Mouse (Mus musculus) kidney, adult 2 months (tissue): Measurements from ENCODE around the gene Cstb. TPM values are rescaled to one million over a fixed set of nuclear protein-coding genes. Genes with fewer than 3 reads are reported as not detected.

Experiments
- DNase-seq: peaks from one replicate; pipeline ENCODE4 v3.0.0; 2021
- H3K27ac ChIP-seq: fragments of 200-500 bp; 2 replicates; pipeline ENCODE4 v1.5.1; 2012; ENCODE audit warnings: low read depth, low read length, control low read depth, inconsistent platforms; ENCODE audit not compliant: insufficient read depth
- H3K27me3 ChIP-seq: fragments of 200-500 bp; replicated peaks from 2 replicates; pipeline ENCODE4 v1.6.1; 2012; ENCODE audit warnings: mild to moderate bottlenecking, moderate library complexity, low read length, inconsistent platforms; ENCODE audit not compliant: control insufficient read depth, insufficient read depth
- H3K36me3 ChIP-seq: fragments of 200-500 bp; 2 replicates; pipeline ENCODE4 v1.6.1; 2012; ENCODE audit warnings: mild to moderate bottlenecking, moderate library complexity, low read length, inconsistent platforms; ENCODE audit not compliant: control insufficient read depth, insufficient read depth
- H3K4me1 ChIP-seq: fragments of 200-500 bp; 2 replicates; pipeline ENCODE4 v1.6.1; 2011; ENCODE audit warnings: low read length; ENCODE audit not compliant: control insufficient read depth, insufficient read depth
- H3K4me3 ChIP-seq: fragments of 200-500 bp; 2 replicates; pipeline ENCODE4 v1.5.1; 2011; ENCODE audit warnings: mild to moderate bottlenecking, low read depth, low read length, control low read depth; ENCODE audit not compliant: insufficient read depth
- CTCF ChIP-seq: fragments of 200-500 bp; conservative IDR thresholded peaks from 2 replicates; pipeline ENCODE4 v1.5.1; 2011; ENCODE audit warnings: low read depth, mild to moderate bottlenecking, control low read depth, low read length, moderate library complexity, mixed read lengths; ENCODE audit not compliant: insufficient read depth, insufficient read length
- POLR2A ChIP-seq: fragments of 200-500 bp; IDR thresholded peaks from one replicate; pipeline ENCODE4 v1.6.1; 2011; ENCODE audit warnings: low read depth, low read length, control low read depth
- WGBS: fragments of 180-500 bp; shearing (Covaris S2); methylation state at CpG from one replicate; pipeline ENCODE4 v1.1.7; 2018; 5-methylcytosine and 5-hydroxymethylcytosine counted together
- polyA plus RNA-seq: library from polyadenylated mRNA; depleted of rRNA; stranded (reverse); fragments of >200 nt; gene quantifications from 2 replicates; pipeline ENCODE4 v1.2.3, GENCODE M21; 2012

Cstb gene
- polyA plus RNA-seq, 1 experiment, result 115 TPM

DNA sequence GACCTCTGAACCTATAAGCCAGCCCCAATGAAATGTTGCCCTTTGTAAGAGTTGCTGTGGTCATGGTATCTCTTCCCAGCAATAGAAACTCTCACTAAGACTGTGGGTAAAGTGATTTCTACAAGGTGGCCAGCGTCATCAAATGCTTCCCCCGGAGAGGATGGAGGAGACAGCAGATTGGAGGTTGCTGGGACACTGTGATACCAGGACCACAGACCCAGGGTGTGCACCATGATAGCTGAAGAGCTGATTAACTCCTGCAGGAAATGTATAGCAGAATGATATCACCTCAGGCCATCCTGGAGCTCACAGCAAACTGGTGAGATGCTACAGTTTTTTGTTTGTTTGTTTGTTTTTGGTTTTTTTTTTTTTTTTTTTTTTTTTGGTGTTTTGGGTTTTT is 4.3 kb downstream of the Cstb start:
- H3K27ac ChIP-seq, result no peak overlapping the region
- H3K4me1 ChIP-seq, result peaks cover 6% of the 10 kb centered on the region; the same call in 1 of the 2 replicates
- no peaks in the 10 kb centered on the region for H3K36me3 ChIP-seq
- no peak overlapping the region for H3K4me3 ChIP-seq
- H3K27me3 ChIP-seq, result no peaks in the 10 kb centered on the region
- DNase-seq, result no peak
- 88% methylated on average over 2 of the region's 2 CpGs for WGBS
- TF ChIP-seq POLR2A, result no peak
- TF ChIP-seq CTCF, result no peak

DNA sequence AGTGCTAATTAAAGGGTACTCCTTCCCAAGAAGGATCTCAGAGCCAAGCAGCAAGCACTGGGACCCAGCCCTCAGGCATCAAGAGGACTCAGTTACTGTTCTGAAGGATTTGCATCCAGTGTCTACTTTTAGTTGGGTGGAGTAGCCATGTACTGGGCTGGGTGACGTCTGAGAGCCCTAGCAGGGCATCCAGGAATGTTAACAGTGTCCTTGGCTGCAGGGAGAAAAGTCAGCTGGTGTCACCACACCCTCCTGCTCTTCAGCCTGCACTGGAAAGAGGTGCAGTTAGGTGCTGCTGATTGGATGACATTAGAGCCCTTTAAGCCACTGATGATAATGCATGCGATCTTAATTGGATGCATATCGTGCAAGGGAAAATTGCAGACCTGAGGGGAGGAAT is 7.4 kb downstream of the Cstb start:
- DNase-seq, result no peak
- Histone ChIP-seq H3K27ac (no peak overlapping the region), H3K4me1 (no peaks in the 10 kb centered on the region), H3K27me3 (no peaks in the 10 kb centered on the region), H3K4me3 (no peak overlapping the region), H3K36me3 (no peaks in the 10 kb centered on the region)
- WGBS, result 74% methylated on average over 3 of the region's 3 CpGs
- TF ChIP-seq CTCF, result no peak
- TF ChIP-seq POLR2A, result no peak

- H3K27ac ChIP-seq, result no peak overlapping the region
- WGBS, result 11% methylated on average over 5 of the region's 5 CpGs
- H3K4me3 ChIP-seq, result no peak overlapping the region
- H3K4me1 ChIP-seq, result no peaks in the 10 kb centered on the region
- no peaks in the 10 kb centered on the region for H3K36me3 ChIP-seq
- no peaks in the 10 kb centered on the region for H3K27me3 ChIP-seq
- TF ChIP-seq POLR2A, result no peak
- peak; percentile 88 for TF ChIP-seq CTCF
- DNase-seq, result peak; percentile 74
Measured at GRCm38 (mm10) chr10:78438094-78438493, 12.6 kb downstream of the Cstb start.

DNA sequence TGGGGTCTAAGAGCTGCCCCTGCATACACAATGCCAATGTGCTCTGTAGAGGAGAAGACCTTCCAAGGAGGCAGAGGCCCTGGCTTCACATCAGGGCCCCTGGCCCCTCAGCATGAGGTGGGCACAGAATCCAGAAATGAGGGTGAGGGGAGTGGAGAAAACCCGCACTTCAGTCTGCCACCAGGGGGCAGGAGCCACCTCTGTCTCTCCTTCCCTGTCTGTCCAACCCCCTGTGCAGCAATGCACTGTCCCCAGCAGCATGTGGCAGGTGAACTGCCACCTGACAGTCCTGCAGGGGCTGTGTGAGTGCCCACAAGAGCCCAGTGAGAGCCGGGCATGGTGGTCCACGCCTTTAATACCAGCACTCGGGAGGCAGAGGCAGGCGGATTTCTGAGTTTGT is 14.1 kb downstream of the Cstb start:
- TF ChIP-seq CTCF (peak; percentile 50), POLR2A (no peak)
- H3K27ac ChIP-seq, result no peak overlapping the region
- DNase-seq, result no peak
- no peaks in the 10 kb centered on the region for H3K27me3 ChIP-seq
- H3K4me1 ChIP-seq, result no peaks in the 10 kb centered on the region
- H3K36me3 ChIP-seq, result no peaks in the 10 kb centered on the region
- WGBS, result 63% methylated on average over 5 of the region's 5 CpGs
- no peak overlapping the region for H3K4me3 ChIP-seq

DNA sequence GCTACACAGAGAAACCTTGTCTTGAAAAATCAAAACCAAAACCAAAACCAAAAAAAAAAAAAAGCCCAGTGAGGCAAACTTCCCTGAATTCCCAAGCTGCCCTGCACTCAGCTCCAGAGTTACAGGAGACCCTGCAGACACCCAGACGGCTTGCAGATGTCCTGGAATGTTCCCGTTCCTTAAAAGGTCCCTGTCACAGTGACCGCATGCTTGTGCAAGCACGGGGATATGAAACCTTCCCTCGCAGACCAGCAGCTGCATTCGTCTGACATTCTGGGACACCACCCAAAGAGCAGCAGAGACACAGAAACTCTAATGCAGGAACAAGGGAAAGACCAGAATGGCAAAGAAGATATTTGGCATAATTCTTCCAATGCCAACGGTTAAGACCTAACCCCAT is 14.5 kb downstream of the Cstb start:
- H3K4me1 ChIP-seq, result no peaks in the 10 kb centered on the region
- WGBS, result 81% methylated on average over 7 of the region's 7 CpGs
- no peaks in the 10 kb centered on the region for H3K36me3 ChIP-seq
- no peak overlapping the region for H3K4me3 ChIP-seq
- H3K27me3 ChIP-seq, result no peaks in the 10 kb centered on the region
- TF ChIP-seq POLR2A (no peak), CTCF (no peak)
- no peak overlapping the region for H3K27ac ChIP-seq
- DNase-seq, result no peak

GRCm38 (mm10) chr10:78440812-78441211 is 15.3 kb downstream of the Cstb start:
- Histone ChIP-seq H3K27ac (no peak overlapping the region), H3K36me3 (no peaks in the 10 kb centered on the region), H3K4me1 (no peaks in the 10 kb centered on the region), H3K4me3 (no peak overlapping the region), H3K27me3 (no peaks in the 10 kb centered on the region)
- TF ChIP-seq CTCF (peak; percentile 75), POLR2A (no peak)
- 69% methylated on average over 9 of the region's 9 CpGs for WGBS
- no peak for DNase-seq

DNA sequence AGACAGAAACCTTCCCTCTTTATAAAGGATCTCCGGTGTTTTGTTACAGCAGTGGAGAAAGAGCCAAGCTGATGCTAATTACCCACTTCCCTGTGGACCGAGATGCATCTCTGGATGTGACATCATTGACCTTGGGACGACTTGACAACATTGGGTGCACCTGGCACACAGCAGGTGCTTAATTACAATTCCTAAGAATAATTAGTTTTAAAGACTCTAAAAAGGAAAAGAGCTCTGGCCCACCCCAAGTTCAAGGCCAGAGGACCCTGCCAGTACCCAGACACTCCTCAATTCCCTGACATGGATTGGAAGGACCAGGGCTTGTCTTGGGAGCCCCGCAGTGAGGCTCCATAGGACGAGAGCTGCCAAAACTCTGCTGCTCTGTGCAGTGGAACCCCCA is 16.1 kb downstream of the Cstb start:
- no peaks in the 10 kb centered on the region for H3K36me3 ChIP-seq
- TF ChIP-seq CTCF, result no peak
- no peak for TF ChIP-seq POLR2A
- H3K4me3 ChIP-seq, result no peak overlapping the region
- H3K4me1 ChIP-seq, result no peaks in the 10 kb centered on the region
- no peaks in the 10 kb centered on the region for H3K27me3 ChIP-seq
- WGBS, result 86% methylated on average over 5 of the region's 5 CpGs
- no peak for DNase-seq
- no peak overlapping the region for H3K27ac ChIP-seq

DNA sequence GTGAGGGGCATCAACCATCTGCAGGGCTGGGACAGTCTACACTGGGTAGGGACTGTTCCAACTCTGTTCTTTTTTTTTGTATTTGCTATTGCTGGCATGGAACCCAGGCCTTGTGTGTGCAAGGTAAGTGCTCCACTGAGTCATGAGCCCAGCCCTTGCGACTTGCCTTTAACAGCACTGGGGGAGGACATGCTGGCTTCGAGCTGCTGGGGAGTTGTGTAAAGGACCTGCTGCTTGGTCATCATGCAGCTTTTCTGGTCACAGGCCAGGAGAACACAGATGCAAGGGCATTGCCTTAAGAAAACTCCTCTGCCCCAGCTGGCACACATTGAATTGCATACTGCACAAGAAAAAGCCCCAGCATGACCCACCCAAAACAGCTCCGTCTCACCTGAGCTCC is 16.8 kb downstream of the Cstb start:
- TF ChIP-seq POLR2A (no peak), CTCF (no peak)
- H3K27me3 ChIP-seq, result no peaks in the 10 kb centered on the region
- no peak overlapping the region for H3K4me3 ChIP-seq
- WGBS, result 93% methylated on average over 3 of the region's 3 CpGs
- H3K36me3 ChIP-seq, result no peaks in the 10 kb centered on the region
- H3K27ac ChIP-seq, result no peak overlapping the region
- no peak for DNase-seq
- no peaks in the 10 kb centered on the region for H3K4me1 ChIP-seq
